Mouse (Mus musculus) hindbrain, postnatal 0 days (tissue): ENCODE results near the gene Cramp1l. TPM values are rescaled to one million over a fixed set of nuclear protein-coding genes. Genes with fewer than 3 reads are reported as not detected.

Source experiments
- ATAC-seq: fragments of 200-750 bp; cut with Nextera tagmentation; 2 replicates; pipeline ENCODE4 v1.8.0; 2017; ENCODE audit warnings: mild to moderate bottlenecking, moderate TSS enrichment, moderate library complexity
- DNase-seq: peaks from one replicate; pipeline ENCODE4 v3.0.0-alpha.2; 2015; ENCODE audit warnings: low spot score
- H3K27ac ChIP-seq: fragments of 300-500 bp; sonication (generic); 2 replicates; pipeline ENCODE4 v1.5.1; 2014; ENCODE audit warnings: mild to moderate bottlenecking
- H3K27me3 ChIP-seq: fragments of 300-500 bp; sonication (generic); 2 replicates; pipeline ENCODE4 v1.6.1; 2014; ENCODE audit warnings: low read length, mixed read lengths; ENCODE audit not compliant: insufficient read depth
- H3K36me3 ChIP-seq: fragments of 300-500 bp; sonication (generic); 2 replicates; pipeline ENCODE4 v1.6.1; 2014; ENCODE audit warnings: low read length, mixed read lengths; ENCODE audit not compliant: insufficient read depth
- H3K4me1 ChIP-seq: fragments of 300-500 bp; sonication (generic); 2 replicates; pipeline ENCODE4 v1.6.1; 2014; ENCODE audit warnings: antibody characterized with exemption, low read length, mixed read lengths; ENCODE audit not compliant: insufficient read depth
- H3K4me2 ChIP-seq: fragments of 300-500 bp; sonication (generic); 2 replicates; pipeline ENCODE4 v1.6.1; 2014; ENCODE audit warnings: low read depth, mild to moderate bottlenecking, low read length, moderate library complexity, mixed read lengths
- H3K4me3 ChIP-seq: fragments of 300-500 bp; sonication (generic); 2 replicates; pipeline ENCODE4 v1.5.1; 2014; ENCODE audit warnings: low read length
- H3K9ac ChIP-seq: fragments of 300-500 bp; sonication (generic); replicated peaks from 2 replicates; pipeline ENCODE4 v1.6.1; 2014; ENCODE audit warnings: mild to moderate bottlenecking, low read length, moderate library complexity, mixed read lengths
- H3K9me3 ChIP-seq: fragments of 300-500 bp; sonication (generic); 2 replicates; pipeline ENCODE4 v1.6.1; 2016; ENCODE audit warnings: low read length, mixed read lengths
- CTCF ChIP-seq: IDR thresholded peaks from 2 replicates; pipeline ENCODE4 v1.5.1; 2016; ENCODE audit warnings: antibody characterized with exemption, control low read depth, low read depth
- WGBS: fragments of 180-500 bp; shearing (Covaris S2); extraction: QIAGEN DNeasy Blood & Tissue Kit; methylation state at CpG from one replicate; pipeline ENCODE4 v1.1.7; 2014; 5-methylcytosine and 5-hydroxymethylcytosine counted together
- polyA plus RNA-seq: library from polyadenylated mRNA; unstranded; fragments of >200 nt; fragmentation: Nextera tagmentation; extraction: Ambion mirVana; gene quantifications from 2 replicates; pipeline ENCODE4 v1.2.1, GENCODE M21; 2015
- total RNA-seq: library from RNA; depleted of rRNA; stranded (reverse); fragments of >200 nt; gene quantifications from 2 replicates; pipeline ENCODE4 v1.2.3, GENCODE M21; 2014; rRNA removed

Gene Cramp1l
- total and polyA plus RNA-seq, 2 experiments from 2014 or later: 3.7 to 24.4 TPM

DNA sequence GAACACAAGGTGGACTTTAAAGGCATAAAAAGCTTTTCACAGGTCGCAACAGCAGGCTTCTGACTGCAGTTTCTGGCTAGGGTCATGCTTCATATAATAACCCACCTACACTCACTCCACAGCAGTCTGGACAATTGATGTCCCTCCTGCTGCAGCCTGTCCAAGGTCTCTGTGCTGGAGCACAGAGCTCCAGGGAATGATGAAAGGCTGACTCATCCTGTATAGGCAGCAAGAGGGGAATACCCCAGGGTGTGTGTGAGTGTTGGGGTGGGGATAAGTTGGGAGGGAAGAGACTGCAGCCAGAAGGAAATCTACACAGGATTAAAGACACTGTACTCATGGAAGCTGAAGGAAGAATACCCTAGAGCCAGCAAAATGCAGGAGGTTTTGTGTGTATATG, 86.1 kb downstream of the Cramp1l start:
- Histone ChIP-seq H3K4me1 (no peaks in the 10 kb centered on the region), H3K27me3 (no peaks in the 10 kb centered on the region), H3K9me3 (no peaks in the 10 kb centered on the region), H3K9ac (no peak overlapping the region), H3K4me2 (no peak overlapping the region), H3K4me3 (no peak overlapping the region), H3K27ac (no peak overlapping the region), H3K36me3 (peaks cover 22% of the 10 kb centered on the region)
- ATAC-seq (no peak), DNase-seq (no peak)
- TF ChIP-seq CTCF: no peak
- 89% methylated on average over 1 of the region's 1 CpGs for WGBS

GRCm38 (mm10) chr17:24923246-24923645, 92.3 kb downstream of the Cramp1l start:
- no peak for TF ChIP-seq CTCF
- H3K4me1 ChIP-seq: no peaks in the 10 kb centered on the region
- peaks cover 78% of the 10 kb centered on the region for H3K36me3 ChIP-seq
- H3K4me2 ChIP-seq: no peak overlapping the region
- no peak overlapping the region for H3K9ac ChIP-seq
- no peak for DNase-seq
- no peaks in the 10 kb centered on the region for H3K27me3 ChIP-seq
- H3K4me3 ChIP-seq: no peak overlapping the region
- no peak overlapping the region for H3K27ac ChIP-seq
- H3K9me3 ChIP-seq: no peaks in the 10 kb centered on the region
- 94% methylated on average over 1 of the region's 1 CpGs for WGBS
- ATAC-seq: no peak

DNA sequence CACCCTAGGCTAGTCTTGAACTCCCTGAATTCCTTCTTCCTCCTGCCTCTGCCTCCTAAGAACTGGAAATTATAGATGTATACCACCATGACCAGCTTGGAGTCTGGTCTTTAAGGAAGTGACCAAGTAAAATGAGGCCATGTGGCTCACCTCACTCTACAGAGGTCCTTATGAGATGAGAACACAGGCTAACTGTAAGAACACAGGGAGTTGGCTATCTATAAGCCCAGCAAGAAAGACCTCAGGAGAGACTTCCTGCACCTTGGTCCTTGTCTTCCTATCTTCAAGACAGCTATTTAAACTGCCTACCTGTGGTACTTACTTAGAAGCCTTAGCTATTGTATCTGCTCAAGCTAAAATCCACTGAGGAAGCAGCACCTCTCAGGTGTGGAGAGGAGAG, 101.6 kb downstream of the Cramp1l start:
- no peak for TF ChIP-seq CTCF
- Histone ChIP-seq H3K4me2 (no peak overlapping the region), H3K4me3 (no peak overlapping the region), H3K27ac (no peak overlapping the region), H3K9me3 (no peaks in the 10 kb centered on the region), H3K27me3 (no peaks in the 10 kb centered on the region), H3K36me3 (peaks cover 91% of the 10 kb centered on the region), H3K4me1 (no peaks in the 10 kb centered on the region), H3K9ac (no peak overlapping the region)
- DNase-seq: no peak
- ATAC-seq: no peak

Other genes with a start within 250 kb of the Cramp1l start
- gene Meiob, start 211.5 kb downstream of the Cramp1l start, total RNA-seq: not detected in 2 replicates
- gene Meiob, start 211.5 kb downstream of the Cramp1l start, polyA plus RNA-seq: 0.10 TPM in 1 of 2 replicates, not detected in the other
- gene Hagh, start 175.6 kb downstream of the Cramp1l start, total RNA-seq: 64.8 and 93.5 TPM in 2 replicates
- 82.4 and 84.2 TPM in 2 replicates for gene Hagh, start 175.6 kb downstream of the Cramp1l start, polyA plus RNA-seq
- gene Fahd1, start 165.4 kb downstream of the Cramp1l start, total RNA-seq: 16.6 and 25.7 TPM in 2 replicates
- gene Fahd1, start 165.4 kb downstream of the Cramp1l start, polyA plus RNA-seq: 20.2 and 22.2 TPM in 2 replicates
- gene Igfals, start 149.8 kb downstream of the Cramp1l start, total RNA-seq: 0.52 TPM in 1 of 2 replicates, not detected in the other
- gene Igfals, start 149.8 kb downstream of the Cramp1l start, polyA plus RNA-seq: 0.18 and 0.29 TPM in 2 replicates
- gene Nubp2, start 129.4 kb downstream of the Cramp1l start, total RNA-seq: 35.7 and 52.7 TPM in 2 replicates
- 63.5 and 65.0 TPM in 2 replicates for gene Nubp2, start 129.4 kb downstream of the Cramp1l start, polyA plus RNA-seq
- gene Spsb3, start 129.1 kb downstream of the Cramp1l start, total RNA-seq: 122 and 135 TPM in 2 replicates
- 90.6 and 94.9 TPM in 2 replicates for gene Spsb3, start 129.1 kb downstream of the Cramp1l start, polyA plus RNA-seq
- 34.9 and 49.5 TPM in 2 replicates for gene Eme2, start 120.7 kb downstream of the Cramp1l start, total RNA-seq
- gene Eme2, start 120.7 kb downstream of the Cramp1l start, polyA plus RNA-seq: 21.4 and 24.3 TPM in 2 replicates
- 37.8 and 58.3 TPM in 2 replicates for gene Mrps34, start 120.7 kb downstream of the Cramp1l start, total RNA-seq
- 124 and 136 TPM in 2 replicates for gene Mrps34, start 120.7 kb downstream of the Cramp1l start, polyA plus RNA-seq
- 66.1 and 67.0 TPM in 2 replicates for gene Nme3, start 119.3 kb downstream of the Cramp1l start, total RNA-seq
- 92.6 and 95.1 TPM in 2 replicates for gene Nme3, start 119.3 kb downstream of the Cramp1l start, polyA plus RNA-seq
- 165 and 177 TPM in 2 replicates for gene Mapk8ip3, start 78.8 kb downstream of the Cramp1l start, total RNA-seq
- gene Mapk8ip3, start 78.8 kb downstream of the Cramp1l start, polyA plus RNA-seq: 62.0 and 62.4 TPM in 2 replicates
- gene Jpt2, start 55.1 kb downstream of the Cramp1l start, total RNA-seq: 57.0 and 61.2 TPM in 2 replicates
- gene Jpt2, start 55.1 kb downstream of the Cramp1l start, polyA plus RNA-seq: 63.1 and 68.5 TPM in 2 replicates
- gene Ift140, start 297 bp upstream of the Cramp1l start, total RNA-seq: 27.0 and 37.3 TPM in 2 replicates
- gene Ift140, start 297 bp upstream of the Cramp1l start, polyA plus RNA-seq: 13.1 and 13.4 TPM in 2 replicates
- gene Tmem204, start 67.8 kb upstream of the Cramp1l start, total RNA-seq: 15.4 and 21.5 TPM in 2 replicates
- gene Tmem204, start 67.8 kb upstream of the Cramp1l start, polyA plus RNA-seq: 11.5 and 11.7 TPM in 2 replicates
- 46.9 and 59.3 TPM in 2 replicates for gene Telo2, start 100.2 kb upstream of the Cramp1l start, total RNA-seq
- 32.5 and 33.1 TPM in 2 replicates for gene Telo2, start 100.2 kb upstream of the Cramp1l start, polyA plus RNA-seq
- 0.63 TPM in 1 of 2 replicates, not detected in the other for gene Ptx4, start 105.0 kb upstream of the Cramp1l start, total RNA-seq
- 0.21 and 0.26 TPM in 2 replicates for gene Ptx4, start 105.0 kb upstream of the Cramp1l start, polyA plus RNA-seq
- gene Clcn7, start 117.6 kb upstream of the Cramp1l start, total RNA-seq: 34.9 and 40.6 TPM in 2 replicates
- 22.9 and 23.3 TPM in 2 replicates for gene Clcn7, start 117.6 kb upstream of the Cramp1l start, polyA plus RNA-seq
- gene Ccdc154, start 146.7 kb upstream of the Cramp1l start, total RNA-seq: not detected in 2 replicates
- gene Ccdc154, start 146.7 kb upstream of the Cramp1l start, polyA plus RNA-seq: not detected in 2 replicates
- not detected in 2 replicates for gene Gm38655, start 159.7 kb upstream of the Cramp1l start, total RNA-seq
- gene Gm38655, start 159.7 kb upstream of the Cramp1l start, polyA plus RNA-seq: not detected in 2 replicates
- 15.7 and 19.9 TPM in 2 replicates for gene BC003965, start 168.8 kb upstream of the Cramp1l start, total RNA-seq
- 27.4 and 29.9 TPM in 2 replicates for gene BC003965, start 168.8 kb upstream of the Cramp1l start, polyA plus RNA-seq
- gene Unkl, start 172.6 kb upstream of the Cramp1l start, total RNA-seq: 39.6 and 43.3 TPM in 2 replicates
- gene Unkl, start 172.6 kb upstream of the Cramp1l start, polyA plus RNA-seq: 14.1 and 15.1 TPM in 2 replicates
- 87.5 and 89.2 TPM in 2 replicates for gene Gnptg, start 224.3 kb upstream of the Cramp1l start, total RNA-seq
- 128 and 129 TPM in 2 replicates for gene Gnptg, start 224.3 kb upstream of the Cramp1l start, polyA plus RNA-seq
- 42.6 and 43.5 TPM in 2 replicates for gene Tsr3, start 224.4 kb upstream of the Cramp1l start, total RNA-seq
- 65.3 and 70.7 TPM in 2 replicates for gene Tsr3, start 224.4 kb upstream of the Cramp1l start, polyA plus RNA-seq
- gene Baiap3, start 240.6 kb upstream of the Cramp1l start, total RNA-seq: 64.0 and 79.3 TPM in 2 replicates
- 27.3 and 27.8 TPM in 2 replicates for gene Baiap3, start 240.6 kb upstream of the Cramp1l start, polyA plus RNA-seq